Mouse (Mus musculus) left cerebral cortex, adult 2 months (tissue): ENCODE results near the gene Efs. TPM values are rescaled to one million over a fixed set of nuclear protein-coding genes. Genes with fewer than 3 reads are reported as not detected.
A peak's percentile ranks its signal among the peaks of the same experiment; 100 is the strongest.

Source experiments
- DNase-seq, 2 experiments: peaks; one replicate each; pipeline ENCODE4 v3.0.0; 2021 to 2022; ENCODE audit warnings: low spot score in 2 of 2, mixed read lengths in 1 of 2; ENCODE audit errors: extremely low spot score in 1 of 2
- H3K27ac ChIP-seq: fragments of 200-600 bp; 2 replicates; pipeline ENCODE4 v1.8.1; 2022
- H3K4me3 ChIP-seq: fragments of 200-600 bp; 2 replicates; pipeline ENCODE4 v1.8.1; 2022
- CTCF ChIP-seq: fragments of 200-600 bp; IDR thresholded peaks from 2 replicates; pipeline ENCODE4 v1.8.1; 2022; ENCODE audit warnings: antibody characterized with exemption, mild to moderate bottlenecking, moderate library complexity
- intact Hi-C: fragments of 180-260 bp; cut with DNase I; formaldehyde crosslinking; loops from one replicate; pipeline ENCODE4 v1.15.1; 2025
- total RNA-seq, 2 experiments: library from RNA; stranded (reverse); gene quantifications; 2 replicates each; pipeline ENCODE4 v1.2.3; 2021

Efs gene
- total RNA-seq, 2 experiments from 2014 or later, result 5.1 to 8.1 TPM

DNA sequence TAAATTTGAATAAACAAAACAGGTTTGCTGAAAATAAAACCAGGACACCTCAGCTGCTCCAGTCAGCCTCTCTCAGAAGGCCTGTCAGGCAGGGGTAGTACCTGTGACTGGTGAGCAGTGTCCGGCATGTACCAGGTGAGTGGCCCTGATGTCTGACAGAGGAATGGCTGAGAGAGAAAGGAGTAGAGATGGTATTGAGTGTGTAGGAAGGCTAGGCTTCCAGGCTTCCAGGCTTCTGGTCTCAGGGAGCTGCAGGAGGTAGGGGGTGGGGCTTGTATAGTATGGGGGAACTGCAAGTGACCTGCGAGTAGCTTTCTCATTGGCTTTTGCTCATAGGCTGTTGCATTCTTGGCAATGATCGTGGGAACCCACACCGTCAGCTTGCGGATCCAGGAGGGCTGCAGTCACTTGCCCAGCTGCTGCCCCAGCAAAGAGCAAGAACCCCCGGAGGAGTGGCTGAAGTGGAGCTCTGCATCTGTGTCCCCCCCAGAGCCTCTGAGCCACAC lies 6.8 kb upstream of the Efs start, which contains the start of gene Il25:
Il25 (plus strand) TSS at position 51 of the 506 bp plus-strand sequence.
- DNase-seq, result no peak
- TF ChIP-seq CTCF, result no peak
- no peak within 1 kb of the TSS for H3K27ac ChIP-seq
- no peak within 1 kb of the TSS for H3K4me3 ChIP-seq
- intact Hi-C loops, result no loop called here

DNA sequence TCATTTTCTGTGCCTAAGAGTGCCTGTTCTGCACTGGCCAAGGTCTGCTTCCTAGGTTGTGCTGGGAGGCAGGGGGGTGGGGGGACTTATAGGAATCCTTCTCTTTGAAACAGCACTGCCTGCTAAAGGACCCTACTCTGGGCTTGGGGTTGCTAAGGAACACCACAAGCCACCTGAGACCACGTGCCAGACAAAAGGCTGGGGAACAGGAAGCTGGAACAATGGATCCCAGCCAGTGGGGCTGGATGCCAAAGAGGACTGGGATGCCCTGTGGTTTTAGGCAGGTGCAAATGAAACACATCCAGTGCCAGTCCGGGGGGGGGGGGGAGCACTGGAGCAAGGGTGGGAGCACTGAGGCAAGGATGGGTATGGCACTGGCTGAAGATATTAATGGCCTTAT lies 4.5 kb upstream of the Efs start:
- intact Hi-C loops, result no loop called here
- TF ChIP-seq CTCF, result no peak
- no peak overlapping the region for H3K27ac ChIP-seq

DNA sequence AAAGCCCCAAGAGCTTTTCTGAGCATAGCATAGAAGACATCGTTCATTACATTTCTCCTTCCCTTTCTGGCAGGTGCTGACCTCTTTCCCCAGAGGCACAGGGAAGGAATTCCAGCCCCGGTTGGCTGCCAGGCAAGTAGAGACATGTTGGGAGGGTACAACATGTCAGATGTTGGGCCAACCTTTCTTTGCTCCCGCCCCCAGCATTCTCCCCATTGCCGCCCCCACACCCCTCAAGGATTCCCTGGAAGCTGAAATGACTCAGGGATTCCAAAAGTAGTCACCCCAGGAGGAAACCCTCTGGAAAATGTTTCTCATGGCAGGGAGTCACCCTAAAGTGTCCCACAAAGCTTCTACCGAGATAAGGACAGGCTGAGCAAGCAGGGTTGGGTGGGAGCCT lies 3.9 kb upstream of the Efs start:
- TF ChIP-seq CTCF, result no peak
- no peak overlapping the region for H3K27ac ChIP-seq
- intact Hi-C loops, result no loop called here
- H3K4me3 ChIP-seq, result no peak overlapping the region
- no peak for DNase-seq

More for the DNA sequence above, 4.5 kb upstream of the Efs start:
- no peak for DNase-seq
- no peak overlapping the region for H3K4me3 ChIP-seq

- DNase-seq, result no peak
- no peak for TF ChIP-seq CTCF
- no peak overlapping the region for H3K4me3 ChIP-seq
- peak overlapping the region; percentile 76 for H3K27ac ChIP-seq
- intact Hi-C loops, result no loop called here
Observed at GRCm38 (mm10) chr14:54927296-54927695, 1.4 kb upstream of the Efs start.

DNA sequence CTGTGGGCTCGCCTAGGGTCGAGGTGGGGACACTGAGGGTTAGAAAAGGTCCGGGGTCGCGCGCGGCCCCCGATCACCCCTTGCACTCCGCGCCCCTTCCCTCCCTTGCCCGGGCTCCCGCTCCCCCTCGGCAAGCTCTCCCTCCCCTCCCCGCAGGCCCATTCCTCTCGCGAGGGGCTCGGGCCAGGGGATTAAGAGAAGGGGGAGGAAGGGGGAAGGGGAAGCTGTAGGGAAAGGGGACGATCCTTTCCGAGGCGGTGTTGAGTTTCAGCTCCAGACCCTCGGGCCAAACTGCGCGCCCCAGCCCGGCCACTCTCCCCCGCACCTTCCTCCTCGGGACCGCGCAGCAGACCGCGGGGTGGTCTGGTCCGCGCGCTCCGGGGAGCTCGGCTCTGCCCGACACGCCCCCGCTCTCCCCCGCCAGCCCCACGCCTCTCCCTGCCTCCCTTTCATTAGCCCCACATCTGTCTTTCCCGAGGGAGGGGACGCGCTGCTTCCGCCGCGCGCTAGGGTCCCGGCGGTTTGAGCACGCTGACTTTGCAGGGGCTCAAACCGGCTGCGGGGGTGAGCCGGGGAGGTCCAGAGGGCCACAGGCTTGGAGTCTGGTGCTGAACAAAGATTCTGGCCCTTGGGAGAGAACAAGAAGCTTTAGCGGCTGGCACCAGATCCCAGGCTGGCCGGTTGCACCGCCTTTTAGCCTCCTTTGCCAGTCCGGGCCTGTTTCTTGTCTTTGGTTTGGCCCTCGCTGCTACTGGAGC lies 654 bp upstream of the Efs start:
- no peak for DNase-seq
- H3K27ac ChIP-seq, result peak overlapping the region; percentile 76
- intact Hi-C loops, result no loop called here
- peak overlapping the region; percentile 54 for H3K4me3 ChIP-seq
- TF ChIP-seq CTCF, result no peak

GRCm38 (mm10) chr14:54924641-54925348 lies 1.1 kb downstream of the Efs start:
- no peak for TF ChIP-seq CTCF
- intact Hi-C loops, result no loop called here

DNA sequence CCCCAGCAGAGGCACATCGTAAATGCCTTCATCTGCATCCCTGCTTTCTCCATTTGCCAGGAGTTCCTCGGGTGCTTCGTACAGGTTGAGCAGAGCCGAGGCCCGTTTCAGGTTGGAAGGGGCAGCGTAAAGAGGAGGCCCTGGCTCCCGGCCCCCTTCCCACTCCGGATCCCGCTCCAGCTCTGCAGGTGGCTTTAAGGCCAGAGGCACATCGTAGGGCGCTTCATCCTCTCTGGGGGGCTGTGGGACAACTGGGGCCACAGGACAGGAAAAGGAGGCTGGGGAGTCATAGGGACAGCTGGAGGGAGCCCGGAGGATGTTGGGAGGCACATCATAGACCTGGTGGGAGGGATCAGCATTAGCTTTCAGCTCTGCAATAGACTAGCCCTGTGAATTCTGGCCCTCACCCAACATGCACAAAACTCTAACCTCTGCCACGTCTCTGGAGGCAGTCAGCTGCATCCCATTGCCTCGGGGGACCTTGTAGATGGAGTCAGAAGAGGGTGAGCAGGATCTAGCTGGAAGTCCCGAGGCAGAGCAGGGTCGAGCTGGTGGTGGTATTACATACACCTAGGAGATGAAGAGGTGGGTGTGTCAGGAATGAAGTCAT lies 5.7 kb downstream of the Efs start:
- intact Hi-C loops, result no loop called here

More at GRCm38 (mm10) chr14:54924641-54925348, 1.1 kb downstream of the Efs start:
- DNase-seq, result no peak
- no peak overlapping the region; the same call in 1 of the 2 replicates for H3K27ac ChIP-seq
- no peak overlapping the region for H3K4me3 ChIP-seq

GRCm38 (mm10) chr14:54913343-54913742 lies 12.6 kb downstream of the Efs start:
- no peak for TF ChIP-seq CTCF
- intact Hi-C loops, result loop anchor here (5.0 kb wide), 1 partner anchor 184 kb away; no protein-coding TSS in a partner anchor
- DNase-seq, result no peak
- Histone ChIP-seq H3K4me3 (peak overlapping the region; percentile 99), H3K27ac (peak overlapping the region; percentile 99)

More for the DNA sequence above, 5.7 kb downstream of the Efs start:
- no peak for TF ChIP-seq CTCF
- DNase-seq, result no peak
- H3K4me3 ChIP-seq, result no peak overlapping the region
- H3K27ac ChIP-seq, result no peak overlapping the region

GRCm38 (mm10) chr14:54912886-54913285 lies 13.0 kb downstream of the Efs start, which contains the start of gene Slc22a17:
Gene Slc22a17, minus strand, starts transcription at chr14:54913132.
- intact Hi-C loops, result loop anchor here (5.0 kb wide), 1 partner anchor 184 kb away; no protein-coding TSS in a partner anchor
- no peak for TF ChIP-seq CTCF
- H3K4me3 ChIP-seq, result peak within 1 kb of the TSS; percentile 99
- peak within 1 kb of the TSS; percentile 99 for H3K27ac ChIP-seq
- DNase-seq, result peak; percentile 82 to 84

- peak; percentile 34 to 35 for DNase-seq
- H3K4me3 ChIP-seq, result peak overlapping the region; percentile 99
- TF ChIP-seq CTCF, result no peak
- intact Hi-C loops, result loop anchor here (5.0 kb wide), 1 partner anchor 185 kb away; no protein-coding TSS in a partner anchor
- H3K27ac ChIP-seq, result peak overlapping the region; percentile 99
Observed at GRCm38 (mm10) chr14:54912109-54912850, 13.6 kb downstream of the Efs start.

- intact Hi-C loops, result no loop called here
- Histone ChIP-seq H3K27ac (peak overlapping the region; percentile 50; the same call in 1 of the 2 replicates), H3K4me3 (no peak overlapping the region)
- TF ChIP-seq CTCF, result no peak
- DNase-seq, result no peak
Observed at GRCm38 (mm10) chr14:54908682-54909081, 17.2 kb downstream of the Efs start.
